Mouse (Mus musculus) midbrain, embryonic 16.5 days (tissue): Measurements from ENCODE around the gene Sh2b1. TPM values are rescaled to one million over a fixed set of nuclear protein-coding genes. Genes with fewer than 3 reads are reported as not detected.
"Not testable (repeated sequence)": the region's sequence is repeated elsewhere in the genome, so short reads cannot be mapped to it uniquely, and the experiment has no call there.

Source experiments
- ATAC-seq: fragments of 200-750 bp; cut with Nextera tagmentation; 2 replicates; pipeline ENCODE4 v1.8.0; 2017; ENCODE audit warnings: moderate TSS enrichment
- H3K27ac ChIP-seq: fragments of 300-500 bp; sonication (generic); 2 replicates; pipeline ENCODE4 v1.5.1; 2014; ENCODE audit warnings: mild to moderate bottlenecking, low read length, mixed read lengths
- H3K27me3 ChIP-seq: fragments of 300-500 bp; sonication (generic); 2 replicates; pipeline ENCODE4 v1.6.1; 2014; ENCODE audit warnings: low read depth, low read length, mixed read lengths; ENCODE audit not compliant: control insufficient read depth, insufficient read depth
- H3K36me3 ChIP-seq: fragments of 300-500 bp; sonication (generic); 2 replicates; pipeline ENCODE4 v1.6.1; 2014; ENCODE audit warnings: mild to moderate bottlenecking, low read length, moderate library complexity, mixed read lengths; ENCODE audit not compliant: control insufficient read depth, insufficient read depth
- H3K4me1 ChIP-seq: fragments of 300-500 bp; sonication (generic); 2 replicates; pipeline ENCODE4 v1.6.1; 2014; ENCODE audit warnings: mild to moderate bottlenecking, low read length, mixed read lengths; ENCODE audit not compliant: control insufficient read depth, insufficient read depth
- H3K4me2 ChIP-seq: fragments of 300-500 bp; sonication (generic); 2 replicates; pipeline ENCODE4 v1.6.1; 2014; ENCODE audit warnings: mild to moderate bottlenecking, low read length, mixed read lengths
- H3K4me3 ChIP-seq: fragments of 300-500 bp; sonication (generic); 2 replicates; pipeline ENCODE4 v1.5.1; 2014; ENCODE audit warnings: low read depth, mild to moderate bottlenecking, low read length, moderate library complexity, mixed read lengths
- H3K9ac ChIP-seq: fragments of 300-500 bp; sonication (generic); 2 replicates; pipeline ENCODE4 v1.6.1; 2014; ENCODE audit warnings: low read depth, low read length, mixed read lengths
- H3K9me3 ChIP-seq: fragments of 300-500 bp; sonication (generic); replicated peaks from 2 replicates; pipeline ENCODE4 v1.6.1; 2014; ENCODE audit warnings: mild to moderate bottlenecking, low read length, mixed read lengths; ENCODE audit not compliant: control insufficient read depth, poor library complexity, severe bottlenecking
- WGBS: fragments of 180-500 bp; shearing (Covaris S2); extraction: QIAGEN DNeasy Blood & Tissue Kit; methylation state at CpG from one replicate; pipeline ENCODE4 v1.1.7; 2014; 5-methylcytosine and 5-hydroxymethylcytosine counted together
- polyA plus RNA-seq: library from polyadenylated mRNA; unstranded; fragments of >200 nt; fragmentation: Nextera tagmentation; extraction: Ambion mirVana; gene quantifications from 2 replicates; pipeline ENCODE4 v1.2.1, GENCODE M21; 2015

Sh2b1 gene
- polyA plus RNA-seq, 1 experiment from 2014 or later: 76.8 TPM

DNA sequence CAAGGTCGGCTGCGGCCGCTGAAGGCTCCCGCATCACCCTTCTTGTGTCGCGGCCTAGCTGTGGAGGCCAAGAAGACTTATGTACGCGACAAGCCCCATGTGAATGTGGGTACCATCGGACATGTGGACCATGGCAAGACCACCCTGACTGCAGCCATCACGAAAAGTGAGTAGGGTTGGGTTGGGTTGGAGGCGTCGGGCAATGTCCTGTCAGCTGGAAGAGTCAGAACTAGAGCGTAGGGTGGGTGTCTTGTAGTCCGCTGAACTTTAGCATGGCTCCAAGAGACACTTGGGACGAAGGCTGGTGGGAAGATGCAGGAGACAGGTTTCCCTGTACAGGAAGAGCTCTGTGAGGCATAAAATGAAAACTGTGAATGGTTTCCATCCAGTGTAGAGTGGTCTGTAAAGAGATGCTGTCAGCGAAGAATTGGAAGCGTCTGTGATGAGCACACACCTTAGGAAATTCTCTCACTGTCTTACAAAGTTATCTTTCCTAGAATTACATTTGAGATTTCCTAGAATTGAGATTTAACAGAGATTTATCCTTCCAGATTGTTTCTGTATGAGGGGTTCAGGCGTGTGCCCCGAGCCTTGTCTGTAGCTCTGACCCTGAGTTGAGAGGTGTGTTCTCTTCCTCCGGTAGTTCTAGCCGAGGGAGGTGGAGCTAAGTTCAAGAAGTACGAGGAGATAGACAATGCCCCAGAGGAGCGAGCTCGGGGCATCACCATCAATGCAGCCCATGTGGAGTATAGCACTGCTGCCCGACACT is 12.6 kb upstream of the Sh2b1 start:
- ATAC-seq: not testable (repeated sequence)

DNA sequence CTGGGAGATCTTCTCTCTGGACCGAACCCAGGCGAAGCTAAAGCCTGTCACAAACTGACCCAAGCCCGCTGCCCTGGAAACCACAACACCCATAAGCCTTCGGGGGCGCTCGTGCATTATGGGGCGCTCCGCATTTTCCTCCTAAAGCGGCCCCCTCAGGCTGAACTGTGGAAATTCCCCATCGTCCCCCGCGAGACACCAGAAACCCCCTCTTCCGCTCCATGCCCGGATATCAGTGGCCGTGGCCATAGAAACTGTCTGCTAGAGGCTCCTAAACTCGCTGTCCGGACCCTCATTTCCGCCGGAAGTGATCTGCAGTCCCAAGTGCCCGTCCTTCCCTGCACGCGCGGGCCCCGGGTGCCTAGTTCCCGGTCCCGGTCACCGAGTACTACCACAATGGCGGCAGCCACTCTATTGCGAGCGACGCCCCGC is 11.8 kb upstream of the Sh2b1 start, which contains the start of gene Tufm:
Gene Tufm, plus strand, starts transcription at position 310 of the 432 bp plus-strand sequence.
- Histone ChIP-seq H3K9me3 (no peaks in the 10 kb centered on the region), H3K4me3 (peak within 1 kb of the TSS; percentile 62), H3K4me2 (peak within 1 kb of the TSS; percentile 82), H3K36me3 (peaks cover 11% of the 10 kb centered on the region), H3K27me3 (no peaks in the 10 kb centered on the region), H3K27ac (peak within 1 kb of the TSS; percentile 48), H3K4me1 (peaks cover 15% of the 10 kb centered on the region), H3K9ac (peak within 1 kb of the TSS; percentile 74)
- under 1% methylated on average over 32 of the region's 32 CpGs for WGBS
- ATAC-seq: peak; percentile 95

More for the DNA sequence above, 12.6 kb upstream of the Sh2b1 start:
- 19% methylated on average over 18 of the region's 25 CpGs for WGBS
- H3K9me3 ChIP-seq, H3K4me1 ChIP-seq, H3K27me3 ChIP-seq: not testable (repeated sequence)
- Histone ChIP-seq H3K27ac (peak overlapping the region; percentile 43), H3K4me2 (peak overlapping the region; percentile 82), H3K36me3 (peaks cover 18% of the 10 kb centered on the region), H3K4me3 (peak overlapping the region; percentile 62), H3K9ac (peak overlapping the region; percentile 74)

DNA sequence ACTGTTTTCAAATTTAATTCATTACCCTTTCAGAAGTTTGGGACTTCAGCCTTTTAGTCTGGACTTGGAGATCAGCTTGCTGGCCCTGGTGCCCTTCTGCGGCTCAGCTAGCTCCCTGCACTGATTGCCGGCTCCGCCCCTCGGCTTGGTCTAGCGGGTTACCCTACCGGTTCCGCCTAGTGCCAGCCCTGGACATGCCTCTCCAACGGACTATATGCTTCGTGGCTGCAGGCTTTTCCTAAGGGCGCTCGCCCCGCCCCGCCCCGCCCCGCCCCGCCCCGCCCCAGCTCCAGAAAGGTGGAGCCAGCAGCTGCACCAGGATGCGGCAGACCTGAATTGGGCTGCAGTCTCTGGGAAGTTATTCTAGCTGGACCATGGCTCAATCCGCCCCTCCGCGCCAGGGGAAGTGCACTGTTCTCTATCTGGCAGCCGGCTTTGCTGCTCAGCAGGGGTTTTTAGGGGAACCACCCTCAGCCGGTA is 7.2 kb upstream of the Sh2b1 start:
- H3K36me3 ChIP-seq: no peaks in the 10 kb centered on the region
- no peaks in the 10 kb centered on the region for H3K9me3 ChIP-seq
- H3K4me3 ChIP-seq: peak overlapping the region; percentile 35
- H3K27ac ChIP-seq: peak overlapping the region; percentile 55; the same call in 1 of the 2 replicates
- H3K9ac ChIP-seq: peak overlapping the region; percentile 56
- peak overlapping the region; percentile 68 for H3K4me2 ChIP-seq
- 0% methylated on average over 19 of the region's 23 CpGs for WGBS
- H3K4me1 ChIP-seq: peaks cover 6% of the 10 kb centered on the region
- ATAC-seq: peak; percentile 27; the same call in 1 of the 2 replicates
- no peaks in the 10 kb centered on the region for H3K27me3 ChIP-seq

DNA sequence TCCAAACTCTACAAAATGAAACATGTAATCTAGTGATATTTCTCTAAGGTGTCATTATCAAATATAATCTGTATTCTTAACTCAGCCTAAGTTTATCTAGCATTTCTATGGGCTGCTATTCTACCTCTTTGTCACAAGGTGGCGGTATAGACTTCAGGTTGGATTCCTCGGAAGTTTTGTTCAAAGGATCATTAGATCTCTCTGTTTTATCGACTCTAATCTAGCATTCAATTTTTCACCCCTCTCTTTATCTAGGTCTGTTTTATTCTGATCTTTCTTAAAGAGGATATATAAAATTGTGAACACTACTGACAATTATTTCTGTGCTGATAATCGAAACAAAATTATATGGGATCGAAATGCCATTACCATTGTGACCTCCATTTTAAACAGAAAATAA is 6.5 kb upstream of the Sh2b1 start:
- H3K4me2 ChIP-seq: no peak overlapping the region

DNA sequence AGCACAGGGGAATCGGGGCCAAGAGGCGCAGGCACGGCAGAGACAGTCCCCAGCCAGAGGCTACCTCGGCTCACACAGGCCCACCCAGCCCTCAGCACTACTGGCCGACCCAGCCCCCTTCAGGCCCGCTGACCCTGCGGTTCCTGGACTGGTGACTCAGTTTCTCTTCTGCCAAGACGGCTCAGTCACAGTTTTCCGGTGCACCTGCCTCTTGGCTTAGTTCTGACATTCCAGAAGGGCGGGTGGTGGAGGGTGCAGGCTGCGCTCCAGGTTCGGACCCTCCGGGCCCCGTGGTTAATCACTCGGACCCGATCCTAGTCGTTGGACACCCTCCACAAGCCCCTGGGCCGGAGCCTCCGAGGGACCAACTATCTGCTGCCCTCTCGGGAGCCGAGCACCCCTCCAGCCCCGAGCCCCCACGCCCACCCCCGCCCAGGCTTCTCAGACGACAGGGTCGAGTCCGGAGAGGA is 703 bp downstream of the Sh2b1 start:
- no peaks in the 10 kb centered on the region for H3K27me3 ChIP-seq
- peaks cover 17% of the 10 kb centered on the region for H3K36me3 ChIP-seq
- no peaks in the 10 kb centered on the region for H3K9me3 ChIP-seq
- ATAC-seq: peak; percentile 62
- peak overlapping the region; percentile 96 for H3K27ac ChIP-seq
- peak overlapping the region; percentile 88 for H3K4me3 ChIP-seq
- 1% methylated on average over 27 of the region's 27 CpGs for WGBS
- H3K9ac ChIP-seq: peak overlapping the region; percentile 95
- H3K4me2 ChIP-seq: peak overlapping the region; percentile 90
- peaks cover 18% of the 10 kb centered on the region for H3K4me1 ChIP-seq

More for the DNA sequence above, 6.5 kb upstream of the Sh2b1 start:
- Histone ChIP-seq H3K27ac (no peak overlapping the region), H3K36me3 (no peaks in the 10 kb centered on the region), H3K27me3 (no peaks in the 10 kb centered on the region), H3K4me1 (peaks cover 6% of the 10 kb centered on the region), H3K4me3 (no peak overlapping the region), H3K9me3 (no peaks in the 10 kb centered on the region), H3K9ac (no peak overlapping the region)
- 21% methylated on average over 5 of the region's 5 CpGs for WGBS
- ATAC-seq: no peak

DNA sequence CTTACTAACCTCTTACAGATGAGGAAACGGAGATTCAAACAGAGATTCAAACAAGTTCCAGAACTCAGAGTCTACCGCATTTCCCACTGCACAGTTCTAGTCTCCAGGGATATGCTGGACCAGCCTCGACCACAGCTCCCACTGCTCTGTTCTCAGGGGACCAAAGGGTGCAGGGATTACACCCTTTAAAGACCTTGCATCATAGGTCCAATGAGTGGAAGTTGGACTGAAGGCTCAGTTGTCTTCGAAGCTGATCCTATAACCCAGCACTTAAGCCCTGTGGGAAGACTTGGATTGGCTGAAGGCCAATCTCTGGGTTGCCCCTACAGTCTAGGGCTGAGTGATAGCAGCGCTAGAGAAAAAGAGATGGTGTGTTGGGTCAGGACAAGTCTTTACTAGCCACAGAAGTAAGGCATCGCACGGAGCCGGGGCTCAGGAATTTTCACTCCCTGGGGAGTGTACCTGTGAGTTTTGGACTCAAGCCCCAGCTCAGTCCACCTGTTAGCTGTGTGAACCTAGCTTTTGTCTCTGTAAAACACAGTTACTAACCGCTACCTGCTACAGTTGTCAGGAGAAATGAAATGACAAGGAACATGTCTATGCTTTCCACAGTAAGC is 1.6 kb downstream of the Sh2b1 start:
- H3K27me3 ChIP-seq: no peaks in the 10 kb centered on the region
- H3K4me1 ChIP-seq: peaks cover 18% of the 10 kb centered on the region
- ATAC-seq: no peak
- peak overlapping the region; percentile 88; the same call in 1 of the 2 replicates for H3K4me3 ChIP-seq
- H3K9me3 ChIP-seq: no peaks in the 10 kb centered on the region
- no peak overlapping the region for H3K27ac ChIP-seq
- peak overlapping the region; percentile 95 for H3K9ac ChIP-seq
- peaks cover 24% of the 10 kb centered on the region for H3K36me3 ChIP-seq
- WGBS: 84% methylated on average over 9 of the region's 9 CpGs
- peak overlapping the region; percentile 90 for H3K4me2 ChIP-seq

DNA sequence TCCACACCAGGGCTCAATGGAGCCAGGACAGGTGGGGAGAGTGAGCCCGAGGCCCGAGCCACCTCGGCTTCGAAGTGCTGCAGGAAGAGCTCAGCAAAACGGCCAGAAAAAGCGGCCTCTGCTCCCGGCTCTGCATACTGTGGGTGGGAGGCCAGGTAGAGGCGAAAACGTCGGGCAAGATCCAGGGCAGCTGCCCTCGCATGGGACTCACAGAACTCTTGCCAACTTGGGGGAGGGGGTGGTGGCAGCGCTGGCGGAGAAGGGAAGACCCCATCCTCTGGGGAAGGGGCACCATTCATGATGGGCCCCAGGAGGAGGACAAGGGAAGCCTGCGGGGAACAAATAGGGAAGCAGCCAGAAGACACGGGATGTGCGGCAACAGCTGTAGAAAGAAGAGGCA is 2.5 kb downstream of the Sh2b1 start:
- Histone ChIP-seq H3K9ac (no peak overlapping the region), H3K9me3 (no peaks in the 10 kb centered on the region), H3K36me3 (peaks cover 32% of the 10 kb centered on the region), H3K4me3 (no peak overlapping the region), H3K4me2 (no peak overlapping the region), H3K27ac (no peak overlapping the region), H3K27me3 (no peaks in the 10 kb centered on the region), H3K4me1 (peaks cover 18% of the 10 kb centered on the region)
- no peak for ATAC-seq
- 90% methylated on average over 16 of the region's 16 CpGs for WGBS

DNA sequence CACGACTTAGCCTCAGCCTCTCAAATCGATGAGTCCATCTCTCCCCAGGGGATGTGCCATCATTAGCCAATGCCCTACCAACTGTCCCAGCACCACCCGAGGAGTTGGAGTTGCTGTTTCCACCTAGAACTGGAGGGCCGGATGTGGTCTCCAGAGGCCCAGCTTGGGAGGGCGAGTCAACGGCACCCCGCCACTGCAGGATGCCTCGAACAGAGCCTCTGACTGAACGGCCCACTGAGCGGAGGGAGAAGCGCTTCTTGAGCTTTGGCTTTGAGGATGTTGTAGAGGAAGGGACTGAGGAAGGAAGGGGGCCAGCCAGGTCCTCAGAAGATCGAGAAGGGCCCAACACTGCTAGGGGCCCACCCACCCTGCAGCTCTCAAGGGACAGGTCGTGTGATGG is 2.9 kb downstream of the Sh2b1 start:
- ATAC-seq: no peak
- Histone ChIP-seq H3K4me3 (no peak overlapping the region), H3K9ac (no peak overlapping the region), H3K4me2 (no peak overlapping the region), H3K36me3 (peaks cover 34% of the 10 kb centered on the region), H3K27me3 (no peaks in the 10 kb centered on the region), H3K9me3 (no peaks in the 10 kb centered on the region), H3K27ac (no peak overlapping the region), H3K4me1 (peaks cover 18% of the 10 kb centered on the region)
- 90% methylated on average over 13 of the region's 13 CpGs for WGBS

DNA sequence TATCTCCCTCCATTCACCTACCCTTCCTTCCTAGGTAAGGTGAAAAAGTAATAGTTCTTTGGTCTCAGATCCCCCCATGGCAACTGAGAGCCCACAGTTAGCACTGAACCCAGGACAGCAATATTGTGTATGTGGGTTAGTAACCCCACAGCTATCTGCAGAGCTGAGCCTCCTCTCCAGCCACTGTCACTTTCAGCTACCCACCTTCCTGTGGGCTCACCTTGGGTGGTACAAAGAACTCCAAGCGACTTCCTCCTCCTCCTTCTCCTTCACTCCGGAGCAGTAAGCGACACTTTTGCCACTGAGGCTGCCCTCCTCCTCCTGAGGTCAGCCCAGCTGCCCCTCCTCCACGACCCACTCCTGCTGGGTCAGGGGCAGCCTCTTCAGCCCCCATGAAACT is 3.4 kb downstream of the Sh2b1 start:
- Histone ChIP-seq H3K27me3 (no peaks in the 10 kb centered on the region), H3K4me1 (peaks cover 18% of the 10 kb centered on the region), H3K36me3 (peaks cover 39% of the 10 kb centered on the region), H3K9ac (no peak overlapping the region), H3K27ac (no peak overlapping the region), H3K4me3 (no peak overlapping the region), H3K9me3 (no peaks in the 10 kb centered on the region), H3K4me2 (no peak overlapping the region)
- ATAC-seq: no peak
- WGBS: 85% methylated on average over 4 of the region's 4 CpGs
